Mouse (Mus musculus): Measurements from ENCODE around the gene Map3k5.

DNA sequence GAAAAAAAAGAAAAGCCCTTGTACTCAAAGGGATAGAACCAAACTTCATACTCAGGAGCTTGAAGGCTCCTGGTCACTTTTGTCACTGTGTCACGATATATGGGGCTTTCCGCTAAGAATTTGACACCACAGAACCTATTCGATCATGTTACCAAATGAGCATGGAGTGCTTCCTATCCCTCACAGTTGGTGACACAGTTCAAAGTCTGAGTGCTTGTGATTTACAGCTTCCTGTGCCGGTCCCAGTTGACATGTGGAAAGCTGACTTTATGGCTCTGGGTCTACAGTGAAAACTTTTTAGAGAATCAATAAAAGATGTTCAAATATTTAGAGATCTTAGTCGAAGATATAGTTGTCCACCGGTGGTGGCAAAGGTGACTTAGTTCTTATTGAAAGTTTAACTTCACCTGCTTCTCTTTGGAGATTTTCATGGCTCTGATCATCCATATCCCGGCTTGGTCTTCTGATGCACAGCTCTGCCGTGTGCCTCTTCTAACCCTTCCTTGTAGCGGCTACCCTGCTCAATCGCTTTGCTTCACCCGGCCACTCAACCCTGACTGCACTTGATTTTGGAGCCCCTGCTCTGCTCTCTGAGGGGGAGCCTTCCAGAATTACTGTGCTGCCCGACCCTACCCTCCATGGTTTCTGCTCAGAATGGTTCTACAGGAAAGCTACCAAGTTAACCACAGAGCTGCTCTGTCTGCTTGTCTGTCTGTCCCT is 198.8 kb downstream of the Map3k5 start:
- TF ChIP-seq ELF1 (IDR thresholded peaks at IDR 0.05; ENCODE audit: low read depth, low read length), result no peak
- no peak for TF ChIP-seq CTCF (IDR thresholded peaks at IDR 0.05 in 2 of 3, conservative IDR thresholded peaks at IDR 0.05 in 1 of 3; ENCODE audit: control insufficient read depth in 1 of 3, insufficient read depth in 1 of 3, low read depth in 2 of 3, low read length in 3 of 3, poor library complexity in 1 of 3, severe bottlenecking in 1 of 3)
- TF ChIP-seq POLR2A (IDR thresholded peaks at IDR 0.05; ENCODE audit: control insufficient read depth in 1 of 2, insufficient read depth in 1 of 2, low read depth in 1 of 2, low read length in 2 of 2, poor library complexity in 1 of 2), result no peak
- no peak for TF ChIP-seq POLR2AphosphoS5 (IDR thresholded peaks at IDR 0.05; ENCODE audit: borderline replicate concordance, low read depth, low read length)
- no peak for TF ChIP-seq GATA1 (IDR thresholded peaks at IDR 0.05; ENCODE audit: low read depth, low read length)
- TF ChIP-seq POLR2AphosphoS2 (IDR thresholded peaks at IDR 0.05; ENCODE audit: low read length), result no peak
- TF ChIP-seq ZKSCAN1 (IDR thresholded peaks at IDR 0.05; ENCODE audit: low read depth, low read length), result no peak
- TF ChIP-seq HCFC1 (IDR thresholded peaks at IDR 0.05; ENCODE audit: low read depth, low read length), result no peak
- no peak for TF ChIP-seq UBTF (IDR thresholded peaks at IDR 0.05; ENCODE audit: borderline replicate concordance, insufficient read depth, low read depth, low read length)
